Mouse (Mus musculus): ENCODE results near the gene Rbm19. TPM values are rescaled to one million over a fixed set of nuclear protein-coding genes. Genes with fewer than 3 reads are reported as not detected.

The Rbm19 gene
- 10.0 and 10.3 TPM in 2 replicates for polyA plus RNA-seq (2012; rRNA removed)

DNA sequence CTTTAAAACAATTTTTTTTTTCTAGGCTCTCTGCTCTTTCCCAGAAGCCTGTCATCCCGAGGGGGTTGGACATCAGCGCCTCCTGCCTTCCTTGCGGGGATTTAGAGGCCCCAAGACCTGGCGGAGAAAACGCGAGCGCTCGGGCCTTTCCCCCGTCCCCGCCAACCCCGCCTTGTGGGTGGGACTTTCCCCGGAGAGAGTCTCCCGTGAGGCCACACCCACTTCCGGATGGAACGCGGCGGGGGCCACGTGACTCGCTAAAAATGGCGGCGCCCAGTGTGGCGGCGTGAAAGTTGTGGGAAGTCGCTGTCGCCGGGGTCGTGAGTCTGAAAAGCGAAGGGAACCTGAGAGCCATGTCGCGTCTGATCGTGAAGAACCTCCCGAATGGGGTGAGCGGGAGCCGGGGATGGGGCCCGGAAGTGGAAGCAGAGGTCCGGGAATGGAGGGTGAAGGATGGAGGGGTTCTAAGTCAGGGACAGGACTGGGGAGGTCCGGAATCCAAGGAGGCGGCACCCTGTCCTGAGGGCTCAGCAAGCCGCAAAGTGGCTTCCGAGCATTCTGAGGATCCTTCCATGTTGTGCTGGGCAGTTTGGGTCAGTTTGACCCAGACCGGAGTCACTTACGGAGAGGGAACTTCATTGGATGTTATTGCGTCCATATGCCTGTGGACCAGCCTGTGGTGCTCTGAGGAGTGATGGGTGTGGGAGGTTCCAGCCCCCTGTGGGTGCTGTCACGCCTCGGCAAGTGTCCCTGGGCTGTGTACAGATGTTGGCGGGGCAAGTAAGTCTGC is at the start of gene Rbm19:
Gene Rbm19 (plus strand): TSS at position 205 of the 790 bp plus-strand sequence.
- peak within 1 kb of the TSS; percentile 81 for H3K4me3 ChIP-seq (replicated peaks; ENCODE audit: extremely low read depth, low read depth, low read length)
- peaks cover 2% of the 10 kb centered on the region; the same call in 1 of the 2 replicates for H3K4me1 ChIP-seq (ENCODE audit: control insufficient read depth, insufficient read depth, low read length)
- TF ChIP-seq POLR2A (IDR thresholded peaks at IDR 0.05; ENCODE audit: borderline replicate concordance, extremely low read depth, low read depth, low read length) (peak; percentile 59), CTCF (IDR thresholded peaks at IDR 0.05; ENCODE audit: insufficient read depth, low read length) (no peak)
- peak; percentile 90 for DNase-seq
- WGBS: under 1% methylated on average over 46 of the region's 46 CpGs

- H3K4me3 ChIP-seq (replicated peaks; ENCODE audit: extremely low read depth, low read depth, low read length): no peak overlapping the region
- no peaks in the 10 kb centered on the region for H3K4me1 ChIP-seq (ENCODE audit: control insufficient read depth, insufficient read depth, low read length)
- DNase-seq: no peak
- 23% methylated on average over 6 of the region's 6 CpGs for WGBS
- TF ChIP-seq CTCF (IDR thresholded peaks at IDR 0.05; ENCODE audit: insufficient read depth, low read length) (no peak), POLR2A (IDR thresholded peaks at IDR 0.05; ENCODE audit: borderline replicate concordance, extremely low read depth, low read depth, low read length) (no peak)
These were observed 49.0 kb upstream of the Rbm19 start for GRCm38 (mm10) chr5:120067266-120067665.

- TF ChIP-seq POLR2A (IDR thresholded peaks at IDR 0.05; ENCODE audit: borderline replicate concordance, extremely low read depth, low read depth, low read length): no peak
- no peak for TF ChIP-seq CTCF (IDR thresholded peaks at IDR 0.05; ENCODE audit: insufficient read depth, low read length)
- WGBS: 24% methylated on average over 9 of the region's 9 CpGs
- Histone ChIP-seq H3K4me1 (ENCODE audit: control insufficient read depth, insufficient read depth, low read length) (no peaks in the 10 kb centered on the region), H3K4me3 (replicated peaks; ENCODE audit: extremely low read depth, low read depth, low read length) (no peak overlapping the region)
- DNase-seq: no peak
These were observed 42.2 kb upstream of the Rbm19 start for GRCm38 (mm10) chr5:120074101-120074500.

- Histone ChIP-seq H3K4me3 (replicated peaks; ENCODE audit: extremely low read depth, low read depth, low read length) (no peak overlapping the region), H3K4me1 (ENCODE audit: control insufficient read depth, insufficient read depth, low read length) (no peaks in the 10 kb centered on the region)
- 27% methylated on average over 9 of the region's 9 CpGs for WGBS
- DNase-seq: no peak
- TF ChIP-seq CTCF (IDR thresholded peaks at IDR 0.05; ENCODE audit: insufficient read depth, low read length) (no peak), POLR2A (IDR thresholded peaks at IDR 0.05; ENCODE audit: borderline replicate concordance, extremely low read depth, low read depth, low read length) (no peak)
These were observed 36.2 kb upstream of the Rbm19 start for GRCm38 (mm10) chr5:120080027-120080426.

DNA sequence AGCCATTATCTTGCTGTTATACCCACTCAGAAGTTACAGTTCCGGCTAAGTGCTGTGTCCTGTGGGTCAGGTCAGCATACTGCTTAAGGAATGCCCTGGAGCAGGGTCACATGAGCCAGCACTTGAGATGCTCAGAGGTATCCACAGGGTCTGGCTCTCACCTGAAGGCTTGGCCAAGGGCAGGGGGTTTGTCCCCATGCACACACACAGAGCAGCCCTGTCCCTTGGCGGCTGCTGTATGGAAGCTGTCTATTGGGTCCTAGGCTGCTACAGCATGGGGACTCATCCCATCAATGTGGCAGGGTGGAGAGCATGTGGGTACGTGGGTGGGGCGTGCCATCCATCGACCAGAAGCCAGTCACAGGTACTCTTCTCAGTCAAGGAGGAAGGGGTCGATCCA is 35.8 kb upstream of the Rbm19 start:
- no peak for DNase-seq
- H3K4me3 ChIP-seq (replicated peaks; ENCODE audit: extremely low read depth, low read depth, low read length): no peak overlapping the region
- no peaks in the 10 kb centered on the region for H3K4me1 ChIP-seq (ENCODE audit: control insufficient read depth, insufficient read depth, low read length)
- TF ChIP-seq POLR2A (IDR thresholded peaks at IDR 0.05; ENCODE audit: borderline replicate concordance, extremely low read depth, low read depth, low read length) (no peak), CTCF (IDR thresholded peaks at IDR 0.05; ENCODE audit: insufficient read depth, low read length) (no peak)
- WGBS: 64% methylated on average over 6 of the region's 6 CpGs

DNA sequence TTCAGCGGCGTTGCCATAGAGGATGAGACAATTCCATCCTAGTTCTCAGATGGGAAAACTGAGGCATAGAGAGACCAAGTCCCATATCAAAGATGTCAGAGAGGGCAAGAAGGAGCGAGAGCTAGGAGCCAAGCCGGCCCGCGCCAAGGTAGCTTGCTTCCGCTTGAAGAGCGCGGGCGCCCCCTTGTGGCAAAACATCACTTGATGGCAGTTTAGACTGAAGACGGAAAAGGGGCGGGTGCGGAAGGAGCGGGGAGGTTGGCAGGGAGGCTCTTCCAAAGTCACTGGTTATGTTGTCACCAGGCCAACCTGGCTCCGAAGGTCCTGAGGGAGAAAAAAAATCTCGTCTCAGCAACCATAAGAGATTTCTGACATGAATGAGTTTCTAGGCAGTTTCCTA is 27.7 kb upstream of the Rbm19 start:
- TF ChIP-seq CTCF (IDR thresholded peaks at IDR 0.05; ENCODE audit: insufficient read depth, low read length): peak; percentile 63
- TF ChIP-seq POLR2A (IDR thresholded peaks at IDR 0.05; ENCODE audit: borderline replicate concordance, extremely low read depth, low read depth, low read length): no peak
- 1% methylated on average over 16 of the region's 16 CpGs for WGBS
- peak; percentile 79 for DNase-seq
- H3K4me3 ChIP-seq (replicated peaks; ENCODE audit: extremely low read depth, low read depth, low read length): no peak overlapping the region
- H3K4me1 ChIP-seq (ENCODE audit: control insufficient read depth, insufficient read depth, low read length): no peaks in the 10 kb centered on the region

DNA sequence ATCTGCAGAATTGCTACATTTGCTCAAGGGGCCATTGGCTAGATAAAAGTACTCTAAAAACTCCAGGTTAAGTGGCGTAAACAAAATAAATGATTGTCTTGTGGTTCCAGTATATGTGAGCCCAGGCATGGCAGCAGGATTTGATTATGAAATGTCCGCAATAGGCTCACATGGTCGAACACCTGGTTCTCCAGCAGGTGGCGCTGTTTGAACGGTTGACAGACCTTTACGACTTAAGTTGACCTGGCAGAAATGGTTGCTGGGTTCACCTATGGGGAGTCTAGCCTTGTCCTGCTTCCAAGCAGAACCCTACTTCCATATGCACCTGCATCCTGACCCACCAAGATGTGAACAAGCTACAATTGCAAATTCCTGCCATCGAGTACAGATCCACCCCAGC is 21.7 kb upstream of the Rbm19 start:
- no peaks in the 10 kb centered on the region for H3K4me1 ChIP-seq (ENCODE audit: control insufficient read depth, insufficient read depth, low read length)
- TF ChIP-seq POLR2A (IDR thresholded peaks at IDR 0.05; ENCODE audit: borderline replicate concordance, extremely low read depth, low read depth, low read length): no peak
- TF ChIP-seq CTCF (IDR thresholded peaks at IDR 0.05; ENCODE audit: insufficient read depth, low read length): peak; percentile 77
- 55% methylated on average over 7 of the region's 7 CpGs for WGBS
- DNase-seq: peak; percentile 30
- H3K4me3 ChIP-seq (replicated peaks; ENCODE audit: extremely low read depth, low read depth, low read length): no peak overlapping the region

DNA sequence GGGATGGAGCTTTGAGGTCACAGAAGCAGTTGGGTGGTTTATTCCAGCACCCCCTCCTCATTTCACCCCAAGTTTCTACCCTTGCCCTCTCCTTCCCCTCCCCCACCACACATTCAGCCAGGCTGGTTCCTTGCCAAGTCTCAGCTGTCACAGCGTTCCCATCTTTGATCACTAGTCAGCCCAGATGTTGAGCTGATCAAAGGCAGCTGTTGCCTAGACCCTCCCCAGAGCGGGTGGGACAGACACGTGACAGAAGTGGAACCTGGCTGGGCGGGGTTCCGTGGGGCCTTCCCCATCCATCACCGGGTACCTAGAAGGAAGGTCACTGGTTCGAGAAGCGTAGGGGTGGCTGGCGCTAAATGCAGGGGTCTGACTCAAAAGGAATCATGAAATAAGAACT is 19.2 kb upstream of the Rbm19 start:
- DNase-seq: no peak
- TF ChIP-seq CTCF (IDR thresholded peaks at IDR 0.05; ENCODE audit: insufficient read depth, low read length) (no peak), POLR2A (IDR thresholded peaks at IDR 0.05; ENCODE audit: borderline replicate concordance, extremely low read depth, low read depth, low read length) (no peak)
- WGBS: 24% methylated on average over 9 of the region's 9 CpGs
- no peaks in the 10 kb centered on the region for H3K4me1 ChIP-seq (ENCODE audit: control insufficient read depth, insufficient read depth, low read length)
- no peak overlapping the region for H3K4me3 ChIP-seq (replicated peaks; ENCODE audit: extremely low read depth, low read depth, low read length)

- 96% methylated on average over 6 of the region's 6 CpGs for whole genome bisulfite sequencing
- Histone ChIP-seq H3K4me1 (ENCODE audit: control insufficient read depth, insufficient read depth, low read length) (no peaks in the 10 kb centered on the region), H3K4me3 (replicated peaks; ENCODE audit: extremely low read depth, low read depth, low read length) (no peak overlapping the region)
- no peak for DNase-seq
- TF ChIP-seq CTCF (IDR thresholded peaks at IDR 0.05; ENCODE audit: insufficient read depth, low read length) (no peak), POLR2A (IDR thresholded peaks at IDR 0.05; ENCODE audit: borderline replicate concordance, extremely low read depth, low read depth, low read length) (no peak)
These were observed 15.5 kb upstream of the Rbm19 start for GRCm38 (mm10) chr5:120100814-120101213.

DNA sequence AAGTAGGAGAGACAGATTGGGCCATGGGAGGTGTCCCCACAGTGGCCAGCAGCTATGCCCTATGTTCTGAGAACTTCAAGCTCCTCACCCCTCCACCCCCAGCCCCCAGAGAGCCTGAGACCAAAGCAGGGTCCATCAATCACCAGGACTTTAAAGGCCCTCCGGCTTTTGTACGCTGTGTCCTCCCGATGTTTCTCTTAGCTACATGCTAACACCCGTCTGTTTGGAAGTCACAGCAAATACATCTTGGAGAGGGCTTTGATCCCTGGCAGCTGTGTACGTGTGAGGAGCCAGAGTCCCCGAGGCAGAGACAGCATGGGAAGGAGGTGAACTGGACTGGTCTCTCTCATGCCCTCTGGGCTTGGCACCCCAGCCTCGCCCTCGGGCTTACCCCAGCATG is 14.2 kb upstream of the Rbm19 start:
- Histone ChIP-seq H3K4me3 (replicated peaks; ENCODE audit: extremely low read depth, low read depth, low read length) (no peak overlapping the region), H3K4me1 (ENCODE audit: control insufficient read depth, insufficient read depth, low read length) (no peaks in the 10 kb centered on the region)
- no peak for DNase-seq
- TF ChIP-seq POLR2A (IDR thresholded peaks at IDR 0.05; ENCODE audit: borderline replicate concordance, extremely low read depth, low read depth, low read length): no peak
- no peak for TF ChIP-seq CTCF (IDR thresholded peaks at IDR 0.05; ENCODE audit: insufficient read depth, low read length)
- 39% methylated on average over 8 of the region's 8 CpGs for WGBS
